Mouse (Mus musculus) lung, postnatal 36 days (tissue): ENCODE results near the gene Eif4g1.

Experiments used
- DNase-seq: peaks from one replicate; pipeline ENCODE4 v3.0.0; 2022; ENCODE audit warnings: mixed read lengths

The Eif4g1 gene

DNA sequence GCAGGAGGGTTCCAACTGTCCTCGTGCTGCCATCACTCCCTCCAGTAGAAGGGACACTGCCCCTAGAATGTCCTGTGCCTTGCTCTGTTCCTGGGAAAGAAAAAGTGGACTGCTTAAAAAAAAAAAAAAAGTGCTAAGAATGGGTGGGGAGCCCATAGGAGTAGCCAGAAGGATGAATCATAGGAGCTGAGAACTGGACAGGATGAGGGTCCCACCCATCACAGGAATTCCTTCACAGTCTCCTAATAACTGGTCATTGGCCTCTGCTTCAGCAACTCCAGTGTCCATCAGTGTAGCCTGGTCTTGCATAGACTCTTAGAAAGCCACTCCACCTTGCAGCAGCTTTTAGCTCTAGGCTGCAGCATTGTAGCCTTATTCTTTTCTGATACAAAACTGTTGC lies 58.3 kb downstream of the Eif4g1 start:
- no peak for DNase-seq

DNA sequence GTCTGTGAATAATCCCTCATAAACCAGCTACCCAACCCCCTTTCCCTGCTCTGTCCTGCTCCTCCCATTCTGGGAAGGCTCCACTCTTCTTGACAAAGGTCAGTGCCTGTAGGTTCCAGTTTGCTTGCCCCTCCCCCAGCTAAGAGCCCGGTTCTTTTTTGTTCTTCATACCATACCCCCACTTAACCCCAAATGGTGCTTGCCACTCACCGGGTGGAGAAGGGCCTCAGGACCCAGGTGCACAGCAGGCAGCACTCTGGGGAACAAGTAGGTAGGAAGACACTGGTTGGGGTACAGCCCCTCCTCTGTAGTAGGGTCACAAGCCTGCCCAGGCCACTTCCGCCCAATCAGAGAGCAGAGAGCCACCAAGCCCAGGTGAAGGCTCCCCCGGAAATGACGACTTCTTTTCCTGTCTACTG lies 62.2 kb downstream of the Eif4g1 start:
- DNase-seq, result no peak

DNA sequence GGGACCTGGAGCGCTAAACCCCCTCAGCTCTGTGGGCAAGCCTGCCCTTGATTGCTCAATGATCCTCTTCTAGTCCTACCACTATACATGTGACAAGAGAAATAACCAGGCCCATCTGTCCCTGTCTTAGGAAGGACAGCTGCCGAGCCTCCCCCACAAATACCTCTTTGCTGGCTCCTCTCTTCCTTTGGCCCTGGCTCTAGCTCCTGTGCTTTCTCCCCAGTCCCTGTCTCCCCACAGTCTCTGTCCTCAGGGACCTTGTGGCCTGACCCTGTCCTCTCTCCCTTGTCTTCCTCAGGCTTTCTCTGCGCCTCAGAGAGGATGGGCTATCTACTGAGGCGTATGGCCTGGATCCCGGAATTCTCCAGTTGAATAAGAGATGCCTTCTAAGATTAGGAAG lies 63.6 kb downstream of the Eif4g1 start:
- DNase-seq, result no peak

DNA sequence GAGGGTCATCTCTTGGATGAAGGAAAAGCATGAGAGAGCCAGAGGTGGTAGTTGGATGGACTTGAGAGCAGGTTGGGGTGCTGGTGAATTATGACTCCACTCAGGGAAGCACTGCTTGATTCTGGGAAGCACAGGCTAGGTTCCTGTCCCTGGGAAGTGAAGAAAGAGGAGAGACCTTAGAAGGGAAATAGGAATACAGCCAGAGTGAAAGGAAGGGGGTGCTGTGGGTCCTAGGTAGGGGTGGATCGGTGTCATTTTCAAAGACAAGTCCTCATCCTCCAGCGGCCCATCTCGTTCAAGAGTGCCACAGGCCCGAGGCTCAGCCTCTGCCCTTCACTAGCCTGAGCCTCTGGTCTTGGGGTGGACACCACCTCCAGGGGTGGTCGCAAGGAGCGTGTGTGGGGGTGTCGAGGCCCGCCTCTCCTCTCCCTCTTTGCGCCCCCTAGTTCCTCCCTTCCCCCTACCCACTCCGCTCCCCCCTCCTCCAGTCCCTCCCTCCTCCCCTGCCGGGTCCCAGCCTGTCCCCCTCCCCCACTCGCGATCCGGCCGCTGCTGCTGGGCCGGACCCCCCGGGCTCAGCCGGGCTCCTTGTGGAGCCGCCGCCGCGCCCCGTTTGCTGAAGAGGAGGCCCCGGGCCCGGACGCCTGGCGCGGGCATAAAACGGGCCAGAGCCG lies 64.3 kb downstream of the Eif4g1 start:
- DNase-seq, result no peak

DNA sequence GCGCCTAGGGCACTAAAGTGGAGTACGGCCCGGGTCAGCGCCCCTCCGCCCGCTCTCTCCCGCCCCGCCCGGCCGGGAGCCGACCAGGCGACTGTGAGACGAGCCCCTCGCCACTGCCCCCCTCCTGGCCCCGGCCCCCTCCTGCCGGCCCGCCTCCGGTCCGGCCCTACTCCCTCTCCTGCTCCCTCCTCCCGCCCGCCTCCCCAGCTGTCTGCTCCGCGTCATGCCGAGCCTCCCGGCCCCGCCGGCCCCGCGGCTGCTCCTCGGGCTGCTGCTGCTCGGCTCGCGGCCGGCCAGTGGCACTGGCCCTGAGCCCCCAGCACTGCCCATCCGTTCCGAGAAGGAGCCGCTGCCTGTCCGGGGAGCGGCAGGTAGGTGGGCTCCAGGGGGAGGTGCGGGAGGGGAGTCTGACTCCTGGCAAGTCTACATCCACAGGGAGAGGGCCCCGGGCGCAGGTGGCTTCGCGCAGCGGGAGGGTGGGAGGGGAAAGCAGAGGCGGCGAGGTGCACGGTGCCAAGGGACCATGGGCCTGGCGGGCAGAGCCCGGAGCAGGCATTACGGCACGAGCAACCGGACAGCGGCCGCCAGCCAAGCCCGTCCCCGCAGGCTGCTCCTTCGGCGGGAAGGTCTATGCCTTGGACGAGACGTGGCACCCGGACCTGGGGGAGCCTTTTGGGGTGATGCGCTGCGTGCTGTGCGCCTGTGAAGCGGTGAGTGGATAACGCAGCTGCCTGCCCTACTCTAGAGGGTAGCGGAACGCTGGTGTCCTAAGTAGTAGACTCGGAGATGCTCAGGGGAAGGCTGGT lies 65.0 kb downstream of the Eif4g1 start, which contains the start of gene Chrd:
Gene Chrd, plus strand, starts transcription at position 203 of the 806 bp plus-strand sequence.
- DNase-seq, result peak; percentile 54

DNA sequence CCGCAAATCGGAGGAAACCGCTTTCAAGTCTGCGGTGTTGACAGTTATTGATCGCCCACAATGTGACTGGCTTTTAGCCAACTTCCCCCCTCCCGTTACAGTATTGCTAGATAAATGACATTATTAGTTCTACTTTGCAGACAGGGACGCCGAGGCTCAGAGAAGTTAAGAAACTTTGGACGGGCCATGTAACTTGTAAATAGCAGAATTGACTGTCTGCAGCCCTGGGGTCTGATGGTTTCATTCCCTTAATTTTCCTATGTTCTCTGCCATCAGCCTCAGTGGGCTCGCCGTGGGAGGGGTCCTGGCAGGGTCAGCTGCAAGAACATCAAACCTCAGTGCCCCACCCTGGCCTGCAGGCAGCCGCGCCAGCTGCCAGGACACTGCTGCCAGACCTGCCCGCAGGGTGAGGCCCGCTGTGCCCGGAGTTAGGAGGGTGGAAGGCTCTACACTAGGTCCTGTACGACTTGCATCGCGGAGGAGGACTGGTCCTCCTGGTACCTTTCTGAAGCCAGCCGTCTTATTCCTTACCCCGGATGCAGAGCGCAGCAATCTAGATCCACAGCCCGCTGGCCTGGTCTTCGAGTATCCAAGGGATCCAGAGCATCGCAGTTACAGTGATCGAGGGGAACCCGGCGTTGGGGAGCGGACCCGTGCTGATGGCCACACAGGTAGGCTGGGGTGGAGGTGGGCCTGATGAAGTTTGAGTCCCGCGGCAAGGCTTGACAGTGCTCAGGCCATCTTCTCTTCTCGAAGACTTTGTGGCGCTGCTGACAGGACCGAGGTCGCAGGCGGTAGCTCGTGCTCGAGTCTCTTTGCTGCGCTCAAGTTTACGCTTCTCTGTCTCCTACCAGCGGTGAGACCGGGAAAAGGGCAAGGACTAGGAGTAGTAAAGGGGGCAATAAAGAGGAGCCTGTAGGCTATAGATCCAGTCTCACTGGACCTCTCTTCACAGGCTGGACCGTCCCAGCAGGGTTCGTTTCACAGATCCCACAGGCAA lies 65.9 kb downstream of the Eif4g1 start, which contains the start of gene Thpo:
Gene Thpo, minus strand, starts transcription at position 781 of the 1,000 bp plus-strand sequence.
- DNase-seq, result no peak

DNA sequence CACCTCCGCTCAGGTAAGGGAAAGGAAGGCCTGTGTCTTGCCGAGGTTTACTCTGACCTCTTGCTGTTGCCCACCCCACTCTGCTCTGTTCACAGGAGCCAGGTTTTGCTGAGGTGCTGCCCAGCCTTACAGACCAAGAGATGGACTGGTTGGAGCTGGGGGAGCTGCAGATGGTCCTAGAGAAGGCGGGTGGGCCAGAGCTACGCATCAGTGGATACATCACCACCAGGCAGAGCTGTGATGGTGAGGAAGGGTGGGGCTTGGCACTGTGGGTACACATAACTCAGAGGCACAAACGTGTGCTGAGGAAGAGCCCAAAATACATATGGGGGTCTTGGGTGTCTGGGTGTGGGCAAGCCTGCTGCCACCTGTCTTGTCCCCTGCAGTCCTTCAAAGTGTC lies 67.5 kb downstream of the Eif4g1 start:
- no peak for DNase-seq

DNA sequence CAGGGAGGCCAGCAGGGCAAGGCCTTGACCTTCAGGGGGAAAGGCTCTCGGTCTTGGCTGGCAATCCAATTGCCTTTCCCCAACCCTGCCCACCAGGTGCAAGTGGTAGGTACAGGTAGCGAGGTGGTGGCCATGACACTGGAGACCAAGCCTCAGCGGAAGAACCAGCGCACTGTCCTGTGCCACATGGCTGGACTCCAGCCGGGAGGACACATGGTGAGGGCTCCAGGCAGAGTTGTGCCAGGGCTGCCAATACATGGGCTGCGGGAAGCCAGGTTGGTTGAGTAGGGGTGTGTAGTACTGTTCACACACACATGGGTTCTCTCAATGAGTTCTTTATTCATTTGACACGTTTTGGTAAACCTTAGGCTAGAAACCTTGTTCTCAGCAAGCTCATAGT lies 68.1 kb downstream of the Eif4g1 start:
- DNase-seq, result no peak

DNA sequence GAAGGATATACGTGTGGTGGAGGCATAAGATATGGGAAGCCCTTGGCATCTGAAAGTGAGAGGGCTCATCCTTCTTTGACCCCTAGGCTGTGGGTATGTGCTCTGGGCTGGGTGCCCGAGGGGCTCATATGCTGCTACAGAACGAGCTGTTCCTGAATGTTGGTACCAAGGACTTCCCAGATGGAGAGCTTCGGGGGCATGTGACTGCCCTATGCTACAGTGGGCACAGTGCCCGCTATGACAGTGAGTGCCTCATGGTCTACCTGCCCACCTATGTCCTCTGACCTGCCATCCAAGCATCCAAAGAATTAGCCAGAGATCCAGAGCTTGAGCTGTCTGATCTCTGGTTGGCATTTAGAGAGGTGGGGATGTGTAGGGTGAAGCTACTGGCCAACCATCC lies 68.7 kb downstream of the Eif4g1 start:
- DNase-seq, result no peak

DNA sequence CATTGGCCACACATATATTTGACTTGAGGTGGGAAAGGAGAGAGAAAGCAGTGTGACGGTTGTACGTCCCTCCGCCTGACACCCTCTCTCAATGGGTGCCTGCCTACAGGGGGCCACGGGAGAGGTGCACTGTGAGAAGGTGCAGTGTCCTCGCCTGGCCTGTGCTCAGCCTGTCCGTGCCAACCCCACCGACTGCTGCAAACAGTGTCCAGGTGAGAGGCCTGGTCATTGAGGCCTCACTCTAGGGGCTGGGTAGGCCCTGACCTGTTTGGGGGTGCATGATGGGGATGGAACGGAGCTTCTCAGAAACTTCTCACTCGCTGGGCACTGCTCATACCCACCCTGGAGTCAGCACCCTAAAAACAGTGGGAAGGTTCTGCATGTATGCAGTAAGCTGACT lies 71.7 kb downstream of the Eif4g1 start:
- no peak for DNase-seq
